Mouse (Mus musculus) intestine, embryonic 16.5 days (tissue): ENCODE results near the gene Esm1. TPM values are rescaled to one million over a fixed set of nuclear protein-coding genes. Genes with fewer than 3 reads are reported as not detected.

Experiments
- ATAC-seq: fragments of 200-750 bp; cut with Nextera tagmentation; 2 replicates; pipeline ENCODE4 v1.8.0; 2017; ENCODE audit warnings: moderate TSS enrichment, moderate library complexity
- H3K27ac ChIP-seq: fragments of 300-500 bp; sonication (generic); 2 replicates; pipeline ENCODE4 v1.5.1; 2014; ENCODE audit warnings: mild to moderate bottlenecking, low read length
- H3K27me3 ChIP-seq: fragments of 300-500 bp; sonication (generic); replicated peaks from 2 replicates; pipeline ENCODE4 v1.6.1; 2014; ENCODE audit warnings: low read length, control low read depth, mixed read lengths; ENCODE audit not compliant: control insufficient read depth, insufficient read depth
- H3K36me3 ChIP-seq: fragments of 300-500 bp; sonication (generic); 2 replicates; pipeline ENCODE4 v1.6.1; 2014; ENCODE audit warnings: low read length, control low read depth; ENCODE audit not compliant: control insufficient read depth, insufficient read depth
- H3K4me1 ChIP-seq: fragments of 300-500 bp; sonication (generic); 2 replicates; pipeline ENCODE4 v1.6.1; 2014; ENCODE audit warnings: low read length, control low read depth, mixed read lengths; ENCODE audit not compliant: control insufficient read depth, insufficient read depth
- H3K4me2 ChIP-seq: fragments of 300-500 bp; sonication (generic); 2 replicates; pipeline ENCODE4 v1.6.1; 2014; ENCODE audit warnings: low read depth, low read length, control low read depth
- H3K4me3 ChIP-seq: fragments of 300-500 bp; sonication (generic); 2 replicates; pipeline ENCODE4 v1.5.1; 2014; ENCODE audit warnings: mild to moderate bottlenecking, low read length
- H3K9ac ChIP-seq: fragments of 300-500 bp; sonication (generic); 2 replicates; pipeline ENCODE4 v1.6.1; 2014; ENCODE audit warnings: low read depth, low read length
- H3K9me3 ChIP-seq: fragments of 300-500 bp; sonication (generic); 2 replicates; pipeline ENCODE4 v1.6.1; 2016; ENCODE audit warnings: low read length, control low read depth; ENCODE audit not compliant: control insufficient read depth
- WGBS: fragments of 180-500 bp; shearing (Covaris S2); extraction: QIAGEN DNeasy Blood & Tissue Kit; methylation state at CpG from one replicate; pipeline ENCODE4 v1.1.7; 2014; 5-methylcytosine and 5-hydroxymethylcytosine counted together
- polyA plus RNA-seq: library from polyadenylated mRNA; unstranded; fragments of >200 nt; fragmentation: Nextera tagmentation; extraction: Ambion mirVana; gene quantifications from 2 replicates; pipeline ENCODE4 v1.2.1, GENCODE M21; 2015

Esm1 gene
- polyA plus RNA-seq, 1 experiment from 2014 or later: 4.8 TPM

- H3K36me3 ChIP-seq: no peaks in the 10 kb centered on the region
- no peaks in the 10 kb centered on the region; the same call in 1 of the 2 replicates for H3K4me1 ChIP-seq
- no peaks in the 10 kb centered on the region for H3K9me3 ChIP-seq
- no peak overlapping the region for H3K27ac ChIP-seq
- H3K4me2 ChIP-seq: no peak overlapping the region
- no peak for ATAC-seq
- no peaks in the 10 kb centered on the region for H3K27me3 ChIP-seq
- no peak overlapping the region for H3K9ac ChIP-seq
- no peak overlapping the region for H3K4me3 ChIP-seq
- 58% methylated on average over 12 of the region's 12 CpGs for WGBS
These were observed 53.4 kb downstream of the Esm1 start for GRCm38 (mm10) chr13:113262822-113263221.

- 23% methylated on average over 13 of the region's 13 CpGs for WGBS
- Histone ChIP-seq H3K4me2 (no peak overlapping the region), H3K36me3 (no peaks in the 10 kb centered on the region), H3K4me1 (no peaks in the 10 kb centered on the region; the same call in 1 of the 2 replicates), H3K9ac (no peak overlapping the region), H3K4me3 (no peak overlapping the region), H3K9me3 (no peaks in the 10 kb centered on the region), H3K27me3 (no peaks in the 10 kb centered on the region), H3K27ac (no peak overlapping the region)
- ATAC-seq: no peak
These were observed 55.8 kb downstream of the Esm1 start for GRCm38 (mm10) chr13:113265257-113265656.

- peak; percentile 60 for ATAC-seq
- no peak overlapping the region for H3K9ac ChIP-seq
- H3K4me2 ChIP-seq: no peak overlapping the region
- WGBS: 26% methylated on average over 9 of the region's 9 CpGs
- H3K4me1 ChIP-seq: no peaks in the 10 kb centered on the region; the same call in 1 of the 2 replicates
- no peaks in the 10 kb centered on the region for H3K9me3 ChIP-seq
- H3K4me3 ChIP-seq: no peak overlapping the region; the same call in 1 of the 2 replicates
- no peak overlapping the region for H3K27ac ChIP-seq
- no peaks in the 10 kb centered on the region for H3K36me3 ChIP-seq
- no peaks in the 10 kb centered on the region for H3K27me3 ChIP-seq
These were observed 57.1 kb downstream of the Esm1 start for GRCm38 (mm10) chr13:113266495-113266951.

- no peak for ATAC-seq
- Histone ChIP-seq H3K4me2 (no peak overlapping the region), H3K4me3 (no peak overlapping the region), H3K4me1 (no peaks in the 10 kb centered on the region; the same call in 1 of the 2 replicates), H3K27me3 (no peaks in the 10 kb centered on the region), H3K36me3 (no peaks in the 10 kb centered on the region), H3K27ac (no peak overlapping the region), H3K9me3 (no peaks in the 10 kb centered on the region), H3K9ac (no peak overlapping the region)
- 62% methylated on average over 3 of the region's 3 CpGs for WGBS
These were observed 57.7 kb downstream of the Esm1 start for GRCm38 (mm10) chr13:113267204-113267603.

Other genes with a start within 250 kb of the Esm1 start
- gene Ccno, start 221.9 kb upstream of the Esm1 start, polyA plus RNA-seq: 0.13 and 0.32 TPM in 2 replicates
- gene Mcidas, start 215.8 kb upstream of the Esm1 start, polyA plus RNA-seq: 0.05 TPM in 1 of 2 replicates, not detected in the other
- not detected in 2 replicates for gene Cdc20b, start 174.5 kb upstream of the Esm1 start, polyA plus RNA-seq
- 80.4 and 91.0 TPM in 2 replicates for gene Gpx8, start 163.2 kb upstream of the Esm1 start, polyA plus RNA-seq
- 3.9 and 4.1 TPM in 2 replicates for gene Gzma, start 108.7 kb upstream of the Esm1 start, polyA plus RNA-seq
- gene Gzmk, start 16.2 kb downstream of the Esm1 start, polyA plus RNA-seq: not detected in 2 replicates
- gene BC067074, start 83.5 kb downstream of the Esm1 start, polyA plus RNA-seq: 1.8 and 2.0 TPM in 2 replicates